Mouse (Mus musculus) heart, adult 18-20 months (tissue): ENCODE measurements at regions not wholly inside any gene's neighbourhood (a gene's known extent, or its start where the extent isn't known, plus 50 kb on each side); places are given as distances from the start of the nearest gene placed in this dataset.
A peak's percentile ranks its signal among the peaks of the same experiment; 100 is the strongest.

Source experiments
- DNase-seq, 2 experiments: peaks; one replicate each; pipeline ENCODE4 v3.0.0; 2021 to 2022; ENCODE audit warnings: mixed read lengths in 1 of 2

- DNase-seq = no peak
Observed at GRCm38 (mm10) chr9:13978842-13979241, 151.3 kb downstream of the Fam76b start.

- no peak for DNase-seq
Observed at GRCm38 (mm10) chr9:13987486-13987885, 160.0 kb downstream of the Fam76b start.

GRCm38 (mm10) chr9:13988901-13989300 is 161.4 kb downstream of the Fam76b start:
- peak; percentile 17 to 23 for DNase-seq

GRCm38 (mm10) chr9:13990960-13991359 is 163.4 kb downstream of the Fam76b start:
- DNase-seq = no peak

- no peak for DNase-seq
Observed at GRCm38 (mm10) chr9:13992728-13993127, 165.2 kb downstream of the Fam76b start.

- DNase-seq = no peak
Observed at GRCm38 (mm10) chr9:13999358-13999757, 171.8 kb downstream of the Fam76b start.

GRCm38 (mm10) chr9:14001517-14001916 is 174.0 kb downstream of the Fam76b start:
- DNase-seq = no peak

- DNase-seq = no peak
Observed at GRCm38 (mm10) chr9:14002236-14002635, 174.7 kb downstream of the Fam76b start.

GRCm38 (mm10) chr9:14003163-14003562 is 175.6 kb downstream of the Fam76b start:
- no peak for DNase-seq

GRCm38 (mm10) chr9:14006233-14006984 is 178.9 kb downstream of the Fam76b start:
- no peak for DNase-seq

- no peak for DNase-seq
Observed at GRCm38 (mm10) chr9:14009451-14009850, 181.9 kb downstream of the Fam76b start.

- DNase-seq = no peak
Observed at GRCm38 (mm10) chr9:14010261-14010949, 182.9 kb downstream of the Fam76b start.

- peak in 1 of 2 experiments; percentile 29 for DNase-seq
Observed at GRCm38 (mm10) chr9:14024216-14024615, 196.7 kb downstream of the Fam76b start.

- peak; percentile 22 to 33 for DNase-seq
Observed at GRCm38 (mm10) chr9:14024701-14025100, 197.2 kb downstream of the Fam76b start.

- DNase-seq = peak in 1 of 2 experiments; percentile 24
Observed at GRCm38 (mm10) chr9:14028056-14028455, 200.5 kb downstream of the Fam76b start.

GRCm38 (mm10) chr9:14031358-14032047 is 204.0 kb downstream of the Fam76b start:
- DNase-seq = no peak

- DNase-seq = no peak
Observed at GRCm38 (mm10) chr9:14032048-14032362, 204.5 kb downstream of the Fam76b start.

GRCm38 (mm10) chr9:14035526-14035925 is 208.0 kb downstream of the Fam76b start:
- no peak for DNase-seq

- DNase-seq = no peak
Observed at GRCm38 (mm10) chr9:14041900-14042435, 214.5 kb downstream of the Fam76b start.

- DNase-seq = no peak
Observed at GRCm38 (mm10) chr9:14048224-14048623, 220.7 kb downstream of the Fam76b start.

GRCm38 (mm10) chr9:14053704-14054103 is 221.2 kb upstream of the Sesn3 start:
- DNase-seq = no peak

GRCm38 (mm10) chr9:14056410-14057172 is 218.3 kb upstream of the Sesn3 start:
- DNase-seq = no peak
